Mouse (Mus musculus) heart, postnatal 36 days (tissue): Measurements from ENCODE around the gene Pms2. TPM values are rescaled to one million over a fixed set of nuclear protein-coding genes. Genes with fewer than 3 reads are reported as not detected.

Source experiments
- DNase-seq, 2 experiments: peaks; one replicate each; pipeline ENCODE4 v3.0.0; 2021 to 2022
- intact Hi-C: fragments of 180-260 bp; cut with DNase I; formaldehyde crosslinking; loops from one replicate; pipeline ENCODE4 v1.15.1; 2025
- total RNA-seq, 2 experiments: library from RNA; stranded (reverse); gene quantifications; 2 replicates each; pipeline ENCODE4 v1.2.3; 2021

Gene Pms2
- total RNA-seq, 2 experiments from 2014 or later = 3.6 to 4.1 TPM

DNA sequence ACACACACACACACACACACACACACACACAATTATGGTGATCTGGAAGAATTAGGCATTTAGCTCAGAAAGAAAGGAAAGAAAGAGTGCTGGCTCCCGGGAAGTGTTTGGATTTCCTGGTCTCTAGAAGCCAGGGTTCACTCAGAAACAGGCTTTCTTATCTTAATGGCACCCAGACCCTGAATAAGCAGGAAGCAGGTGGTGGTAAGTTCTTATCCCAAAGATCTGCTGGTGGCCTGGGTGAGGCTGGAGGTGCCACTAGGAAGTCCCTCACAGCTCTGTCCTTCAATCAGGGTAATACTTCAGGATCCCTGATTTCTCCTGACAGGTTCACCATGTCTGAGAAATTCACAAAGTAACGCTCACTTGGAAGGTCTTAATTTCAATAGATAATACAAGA is 72.6 kb downstream of the Pms2 start:
- DNase-seq = no peak
- intact Hi-C loops = no loop called here

Other genes with a start within 250 kb of the Pms2 start
- gene Usp42, start 177.7 kb upstream of the Pms2 start, total RNA-seq = 1 to 10 TPM; 6.8 to 6.9 TPM
- gene Eif2ak1, start 92.2 kb upstream of the Pms2 start, total RNA-seq = 10 to 100 TPM; 18.6 to 20.4 TPM
- not detected for gene Ankrd61, start 12.3 kb upstream of the Pms2 start, total RNA-seq
- gene Aimp2, start 117 bp upstream of the Pms2 start, total RNA-seq = 10 to 100 TPM; 34.1 to 38.5 TPM
- gene Gm42421, start 18.2 kb downstream of the Pms2 start, total RNA-seq = not detected
- under 1 TPM; 0.11 to 0.19 TPM for gene Rsph10b, start 23.1 kb downstream of the Pms2 start, total RNA-seq
- gene Ccz1, start 104.9 kb downstream of the Pms2 start, total RNA-seq = 10 to 100 TPM; 30.4 to 30.5 TPM
- gene Ocm, start 116.7 kb downstream of the Pms2 start, total RNA-seq = not detected
- 10 to 100 TPM; 26.0 to 27.2 TPM for gene Lmtk2, start 190.5 kb downstream of the Pms2 start, total RNA-seq